Mouse (Mus musculus): ENCODE measurements around the gene Cel.

GRCm38 (mm10) chr2:28536166-28536565, 27.0 kb downstream of the Cel start:
- no peak for TF ChIP-seq CTCF (IDR thresholded peaks at IDR 0.05; ENCODE audit: low read depth)
- no peak for TF ChIP-seq EP300 (IDR thresholded peaks at IDR 0.05; ENCODE audit: low read depth)
